Mouse (Mus musculus): ENCODE measurements around the gene Ano8.

DNA sequence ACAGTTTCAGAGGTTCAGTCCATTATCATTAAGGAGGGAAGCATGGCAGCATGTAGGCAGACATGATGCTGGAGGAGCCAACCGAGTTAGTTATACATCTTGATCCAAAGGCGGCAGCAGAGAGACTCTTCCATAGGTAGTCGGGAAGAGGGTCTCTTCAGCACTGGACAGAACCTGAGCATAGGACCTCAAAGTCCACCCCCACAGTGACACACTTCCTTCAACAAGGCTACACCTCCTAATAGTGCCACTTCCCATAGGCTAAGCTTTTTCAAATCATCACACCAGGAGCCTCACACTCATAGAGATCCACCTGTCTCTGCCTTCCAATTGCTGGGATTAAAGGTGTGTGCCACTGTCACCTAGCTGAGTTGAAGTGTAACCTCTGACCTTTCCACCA, 48.7 kb downstream of the Ano8 start:
- TF ChIP-seq CTCF (IDR thresholded peaks at IDR 0.05) (no peak), EP300 (IDR thresholded peaks at IDR 0.05) (no peak)

Data from lung, postnatal 0 days (tissue).